Mouse (Mus musculus): ENCODE measurements around the gene Ints1. TPM values are rescaled to one million over a fixed set of nuclear protein-coding genes. Genes with fewer than 3 reads are reported as not detected.

Gene Ints1
- total RNA-seq, 2 experiments from 2014 or later: 31.5 to 37.6 TPM

GRCm38 (mm10) chr5:139718540-139718939 lies 56.9 kb downstream of the Ints1 start:
- DNase-seq (ENCODE audit: low spot score): no peak

- peak; percentile 61 for DNase-seq (ENCODE audit: low spot score)
Observed at GRCm38 (mm10) chr5:139717723-139718122, 57.8 kb downstream of the Ints1 start.

GRCm38 (mm10) chr5:139706496-139706895 lies 69.0 kb downstream of the Ints1 start:
- DNase-seq (ENCODE audit: low spot score): no peak

GRCm38 (mm10) chr5:139702905-139703304 lies 72.6 kb downstream of the Ints1 start:
- no peak for DNase-seq (ENCODE audit: low spot score)

- no peak for DNase-seq (ENCODE audit: low spot score)
Observed at GRCm38 (mm10) chr5:139702236-139702635, 73.2 kb downstream of the Ints1 start.

Small RNA genes lying within 50 kb of the gene (microRNA-seq; reads per million reads assigned to microRNA genes)
- gene Mir7037: not detected

Other genes with a start within 250 kb of the Ints1 start
- gene Uncx, start 232.2 kb downstream of the Ints1 start, total RNA-seq (2021): not detected
- gene Micall2, start 39.3 kb downstream of the Ints1 start, total RNA-seq (2021): under 1 TPM; 0.30 to 0.57 TPM
- gene Mafk, start 15.8 kb upstream of the Ints1 start, total RNA-seq (2021): 10 to 100 TPM; 19.5 to 33.9 TPM
- under 1 TPM; 0.78 to 0.84 TPM for gene Tmem184a, start 44.2 kb upstream of the Ints1 start, total RNA-seq (2021)
- not detected for gene Gm26938, start 50.7 kb upstream of the Ints1 start, total RNA-seq (2021)
- gene Psmg3, start 51.2 kb upstream of the Ints1 start, total RNA-seq (2021): 10 to 100 TPM in 1 of 2 experiments, 1 to 10 TPM in 1; 7.8 to 10.6 TPM
- not detected for gene Elfn1, start 132.3 kb upstream of the Ints1 start, total RNA-seq (2021)

Measured in gastrocnemius, adult 18-20 months (tissue).